33 mouse cellular contexts compared by ENCODE assay signal in the genomic region with DNA sequence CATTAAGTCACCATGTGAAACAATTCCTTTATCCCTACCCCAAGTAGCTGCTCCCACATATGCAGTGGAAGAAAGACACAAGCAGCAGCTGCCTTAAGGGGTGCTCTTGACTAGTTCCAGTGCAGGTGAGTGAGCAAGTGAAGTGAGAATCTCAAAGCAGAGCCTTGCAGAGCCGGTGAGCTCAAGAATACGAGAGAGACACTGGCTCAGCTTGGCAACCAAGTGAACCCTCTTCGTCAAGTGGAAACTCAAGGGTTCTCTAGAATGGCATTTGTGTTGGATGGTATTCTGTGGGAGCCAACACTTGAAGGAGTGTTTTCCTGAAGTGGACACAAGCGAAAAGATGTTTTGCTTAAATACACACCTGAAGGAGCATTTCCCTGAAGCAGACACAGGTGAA. TPM values are rescaled to one million over a fixed set of nuclear protein-coding genes. Genes with fewer than 3 reads are reported as not detected.
DNase-seq lines count a peak whose midpoint lies in the region; ATAC-seq and TF ChIP-seq lines count a peak whose summit lies in the region.
"Had no signal": no experiment of that assay in that cellular context is flagged by ENCODE, and none has a peak within 500 bp of the region (broad histone marks: within the 10 kb centered on the region; RNA-seq: fewer than 3 reads in every experiment).

No protein-coding gene starts in this region.

- H3K27ac ChIP-seq in forebrain, embryonic 10.5 days = peak overlapping the region; percentile 56; the same call in 1 of the 2 replicates
- no peak overlapping the region for H3K27ac ChIP-seq in forebrain, embryonic 14.5 days (ENCODE audit: low read depth, low read length)
- peak overlapping the region; percentile 86 for H3K27ac ChIP-seq in lung, embryonic 14.5 days (ENCODE audit: low read depth)
- no peak overlapping the region for H3K27ac ChIP-seq in midbrain, embryonic 11.5 days (ENCODE audit: low read depth, low read length)
- no peak overlapping the region for H3K27ac ChIP-seq in midbrain, embryonic 16.5 days (ENCODE audit: low read length)
- H3K27ac ChIP-seq: embryonic facial prominence, embryonic 12.5 days; embryonic facial prominence, embryonic 15.5 days; forebrain, embryonic 12.5 days; heart, adult 2 months; heart, embryonic 10.5 days; heart, embryonic 13.5 days; hindbrain, embryonic 12.5 days; hindbrain, embryonic 15.5 days had no signal

- no peaks in the 10 kb centered on the region for H3K9me3 ChIP-seq in forebrain, embryonic 10.5 days
- no peaks in the 10 kb centered on the region for H3K9me3 ChIP-seq in forebrain, embryonic 14.5 days (replicated peaks; ENCODE audit: control insufficient read depth, low read length)
- no peaks in the 10 kb centered on the region for H3K9me3 ChIP-seq in lung, embryonic 14.5 days (ENCODE audit: low read depth, low read length)
- no peaks in the 10 kb centered on the region for H3K9me3 ChIP-seq in midbrain, embryonic 11.5 days (ENCODE audit: control insufficient read depth, low read length)
- H3K9me3 ChIP-seq in midbrain, embryonic 16.5 days (replicated peaks; ENCODE audit: control insufficient read depth, low read length, poor library complexity, severe bottlenecking) = no peaks in the 10 kb centered on the region
- H3K9me3 ChIP-seq: embryonic facial prominence, embryonic 12.5 days; embryonic facial prominence, embryonic 15.5 days; forebrain, embryonic 12.5 days; heart, embryonic 10.5 days; heart, embryonic 13.5 days; hindbrain, embryonic 12.5 days; hindbrain, embryonic 15.5 days had no signal

- 90% methylated on average over 4 of the region's 4 CpGs for WGBS in forebrain, embryonic 10.5 days
- WGBS in forebrain, embryonic 14.5 days = 93% methylated on average over 4 of the region's 4 CpGs
- WGBS in lung, embryonic 14.5 days = 68% methylated on average over 4 of the region's 4 CpGs
- 97% methylated on average over 4 of the region's 4 CpGs for WGBS in midbrain, embryonic 11.5 days
- WGBS in midbrain, embryonic 16.5 days = 92% methylated on average over 4 of the region's 4 CpGs

- H3K4me1 ChIP-seq in forebrain, embryonic 10.5 days = peaks cover 38% of the 10 kb centered on the region
- peaks cover 16% of the 10 kb centered on the region for H3K4me1 ChIP-seq in forebrain, embryonic 14.5 days (ENCODE audit: control insufficient read depth, insufficient read depth, low read length)
- H3K4me1 ChIP-seq in lung, embryonic 14.5 days (ENCODE audit: insufficient read depth) = peaks cover 23% of the 10 kb centered on the region
- H3K4me1 ChIP-seq in midbrain, embryonic 11.5 days (ENCODE audit: control insufficient read depth, insufficient read depth, low read length) = peaks cover 9% of the 10 kb centered on the region
- no peaks in the 10 kb centered on the region for H3K4me1 ChIP-seq in midbrain, embryonic 16.5 days (ENCODE audit: control insufficient read depth, insufficient read depth, low read length)
- H3K4me1 ChIP-seq: embryonic facial prominence, embryonic 15.5 days; hindbrain, embryonic 15.5 days had no signal

- no peak overlapping the region for H3K4me3 ChIP-seq in forebrain, embryonic 10.5 days
- no peak overlapping the region for H3K4me3 ChIP-seq in forebrain, embryonic 14.5 days (ENCODE audit: low read depth, low read length)
- H3K4me3 ChIP-seq in lung, embryonic 14.5 days (ENCODE audit: low read depth, low read length) = no peak overlapping the region
- H3K4me3 ChIP-seq in midbrain, embryonic 11.5 days (ENCODE audit: low read depth, low read length) = no peak overlapping the region
- no peak overlapping the region for H3K4me3 ChIP-seq in midbrain, embryonic 16.5 days (ENCODE audit: low read depth, low read length)
- H3K4me3 ChIP-seq: embryonic facial prominence, embryonic 12.5 days; embryonic facial prominence, embryonic 15.5 days; forebrain, embryonic 12.5 days; heart, adult 2 months; heart, embryonic 10.5 days; heart, embryonic 13.5 days; hindbrain, embryonic 12.5 days; hindbrain, embryonic 15.5 days had no signal

- ATAC-seq in forebrain, embryonic 14.5 days = no peak
- no peak for ATAC-seq in lung, embryonic 14.5 days (ENCODE audit: insufficient read depth)
- ATAC-seq in midbrain, embryonic 11.5 days (ENCODE audit: low FRiP score) = no peak
- ATAC-seq in midbrain, embryonic 16.5 days = no peak
- ATAC-seq: forebrain, embryonic 16.5 days had no signal

- no peak overlapping the region for H3K9ac ChIP-seq in forebrain, embryonic 14.5 days (ENCODE audit: low read length)
- H3K9ac ChIP-seq in lung, embryonic 14.5 days = no peak overlapping the region
- no peak overlapping the region for H3K9ac ChIP-seq in midbrain, embryonic 11.5 days (ENCODE audit: low read length)
- H3K9ac ChIP-seq in midbrain, embryonic 16.5 days (ENCODE audit: low read depth, low read length) = no peak overlapping the region
- H3K9ac ChIP-seq: embryonic facial prominence, embryonic 12.5 days; embryonic facial prominence, embryonic 15.5 days; forebrain, embryonic 12.5 days; heart, embryonic 13.5 days; hindbrain, embryonic 12.5 days; hindbrain, embryonic 15.5 days had no signal

- no peak overlapping the region for H3K4me2 ChIP-seq in forebrain, embryonic 14.5 days (ENCODE audit: low read length)
- no peak overlapping the region for H3K4me2 ChIP-seq in lung, embryonic 14.5 days
- H3K4me2 ChIP-seq in midbrain, embryonic 11.5 days = no peak overlapping the region
- H3K4me2 ChIP-seq in midbrain, embryonic 16.5 days (ENCODE audit: low read length) = no peak overlapping the region
- H3K4me2 ChIP-seq: embryonic facial prominence, embryonic 12.5 days; embryonic facial prominence, embryonic 15.5 days; forebrain, embryonic 12.5 days; heart, embryonic 13.5 days; hindbrain, embryonic 12.5 days; hindbrain, embryonic 15.5 days had no signal

- H3K27me3 ChIP-seq in forebrain, embryonic 10.5 days (ENCODE audit: poor library complexity, severe bottlenecking) = no peaks in the 10 kb centered on the region
- no peaks in the 10 kb centered on the region for H3K27me3 ChIP-seq in forebrain, embryonic 14.5 days (replicated peaks; ENCODE audit: control insufficient read depth, insufficient read depth, low read length)
- H3K27me3 ChIP-seq in lung, embryonic 14.5 days (ENCODE audit: insufficient read depth, low read length) = no peaks in the 10 kb centered on the region
- no peaks in the 10 kb centered on the region for H3K27me3 ChIP-seq in midbrain, embryonic 11.5 days (ENCODE audit: control insufficient read depth, insufficient read depth, low read length)
- no peaks in the 10 kb centered on the region for H3K27me3 ChIP-seq in midbrain, embryonic 16.5 days (ENCODE audit: control insufficient read depth, insufficient read depth, low read depth, low read length)
- H3K27me3 ChIP-seq: embryonic facial prominence, embryonic 12.5 days; embryonic facial prominence, embryonic 15.5 days; forebrain, embryonic 12.5 days; heart, embryonic 13.5 days; hindbrain, embryonic 12.5 days; hindbrain, embryonic 15.5 days had no signal

- TF ChIP-seq CTCF in lung, embryonic 14.5 days (IDR thresholded peaks at IDR 0.05; ENCODE audit: low read depth) = no peak

- no peaks in the 10 kb centered on the region for H3K36me3 ChIP-seq in forebrain, embryonic 10.5 days (replicated peaks)
- H3K36me3 ChIP-seq in forebrain, embryonic 14.5 days (ENCODE audit: control insufficient read depth, insufficient read depth, low read length) = no peaks in the 10 kb centered on the region
- no peaks in the 10 kb centered on the region for H3K36me3 ChIP-seq in lung, embryonic 14.5 days (ENCODE audit: insufficient read depth)
- no peaks in the 10 kb centered on the region for H3K36me3 ChIP-seq in midbrain, embryonic 11.5 days (ENCODE audit: control insufficient read depth, insufficient read depth, low read length)
- H3K36me3 ChIP-seq in midbrain, embryonic 16.5 days (ENCODE audit: control insufficient read depth, insufficient read depth, low read length) = no peaks in the 10 kb centered on the region
- H3K36me3 ChIP-seq: embryonic facial prominence, embryonic 12.5 days; embryonic facial prominence, embryonic 15.5 days; forebrain, embryonic 12.5 days; heart, embryonic 10.5 days; heart, embryonic 13.5 days; hindbrain, embryonic 12.5 days; hindbrain, embryonic 15.5 days had no signal

- DNase-seq in forebrain, embryonic 10.5 days (ENCODE audit: extremely low spot score, low spot score) = no peak
- DNase-seq in forebrain, embryonic 14.5 days (ENCODE audit: low spot score) = no peak
- peak; percentile 33 for DNase-seq in lung, embryonic 14.5 days
- DNase-seq in lung, postnatal 4 days = no peak
- peak; percentile 62 for DNase-seq in midbrain, embryonic 11.5 days (ENCODE audit: low spot score, missing footprints)
- DNase-seq in lung, postnatal 36 days = peak; percentile 65
- no peak for DNase-seq in adrenal gland, postnatal 4 days (ENCODE audit: low spot score in 2 of 2)
- DNase-seq: adrenal gland, postnatal 10 days; adrenal gland, postnatal 36 days; cerebellum, adult 11 months; cerebellum, adult 2 months; cerebellum, adult 9-11 months; cerebellum, postnatal 25 days; gastrocnemius, postnatal 10 days; gastrocnemius, postnatal 36 days; heart, adult 2 months; heart, postnatal 14 days had no signal

RNA-seq across cellular contexts. Expression of a gene that starts 16.0 kb away (rescaled TPM):
- polyA plus RNA-seq in forebrain, embryonic 10.5 days (2016; fragmentation: Nextera tagmentation; extraction: Ambion mirVana) = not detected in 2 replicates
- polyA plus RNA-seq in forebrain, embryonic 14.5 days (2014; fragmentation: Nextera tagmentation; extraction: Ambion mirVana) = not detected in 2 replicates
- polyA plus RNA-seq in lung, embryonic 14.5 days (2014; fragmentation: Nextera tagmentation; extraction: Ambion mirVana) = not detected in 2 replicates
- not detected in 2 replicates for polyA plus RNA-seq in midbrain, embryonic 11.5 days (2014; fragmentation: Nextera tagmentation; extraction: Ambion mirVana)
- polyA plus RNA-seq in midbrain, embryonic 16.5 days (2015; fragmentation: Nextera tagmentation; extraction: Ambion mirVana) = not detected in 2 replicates
- not detected for total RNA-seq in adrenal gland, postnatal 4 days (2021)
- total RNA-seq: adrenal gland, adult 18-20 months; adrenal gland, postnatal 10 days; adrenal gland, postnatal 36 days; common myeloid progenitor, adult 5-6 weeks; ES-E14; gastrocnemius, adult 18-20 months; gastrocnemius, postnatal 10 days; gastrocnemius, postnatal 36 days; granulocyte monocyte progenitor cell, adult 5-6 weeks; heart, adult 2 months; heart, postnatal 14 days; hematopoietic stem cell, adult 5-6 weeks had no signal
- polyA plus RNA-seq: cerebellum, adult 2 months; embryonic facial prominence, embryonic 12.5 days; embryonic facial prominence, embryonic 15.5 days; forebrain, embryonic 12.5 days; forebrain, embryonic 16.5 days; heart, adult 2 months; heart, embryonic 10.5 days; heart, embryonic 13.5 days; heart, embryonic 16.5 days; hindbrain, embryonic 12.5 days; hindbrain, embryonic 15.5 days had no signal

Comparison
In these comparisons a context has a peak if more than half of its experiments do, and no peak if none do; other contexts are left out.
1. DNase-seq: peak in lung, embryonic 14.5 days (single experiment), midbrain, embryonic 11.5 days (single experiment) and lung, postnatal 36 days (single experiment); none in forebrain, embryonic 10.5 days (single experiment), forebrain, embryonic 14.5 days (single experiment), lung, postnatal 4 days (0 of 2) and adrenal gland, postnatal 4 days (0 of 2).
2. H3K27ac ChIP-seq: peak in forebrain, embryonic 10.5 days (single experiment) and lung, embryonic 14.5 days (single experiment); none in forebrain, embryonic 14.5 days (single experiment), midbrain, embryonic 11.5 days (single experiment) and midbrain, embryonic 16.5 days (single experiment).